Mouse (Mus musculus) left cerebral cortex, postnatal 14 days (tissue): ENCODE measurements around the gene Cldn9. TPM values are rescaled to one million over a fixed set of nuclear protein-coding genes. Genes with fewer than 3 reads are reported as not detected.

ENCODE experiments used
- DNase-seq, 2 experiments: peaks; one replicate each; pipeline ENCODE4 v3.0.0; 2021 to 2022; ENCODE audit warnings: low spot score in 2 of 2, mixed read lengths in 1 of 2
- intact Hi-C: fragments of 180-260 bp; cut with DNase I; formaldehyde crosslinking; loops from one replicate; pipeline ENCODE4 v1.15.1; 2025
- total RNA-seq, 2 experiments: library from RNA; stranded (reverse); gene quantifications; 2 replicates each; pipeline ENCODE4 v1.2.3; 2021

Gene Cldn9
- total RNA-seq, 2 experiments from 2014 or later = 0.23 TPM; not detected in 1

DNA sequence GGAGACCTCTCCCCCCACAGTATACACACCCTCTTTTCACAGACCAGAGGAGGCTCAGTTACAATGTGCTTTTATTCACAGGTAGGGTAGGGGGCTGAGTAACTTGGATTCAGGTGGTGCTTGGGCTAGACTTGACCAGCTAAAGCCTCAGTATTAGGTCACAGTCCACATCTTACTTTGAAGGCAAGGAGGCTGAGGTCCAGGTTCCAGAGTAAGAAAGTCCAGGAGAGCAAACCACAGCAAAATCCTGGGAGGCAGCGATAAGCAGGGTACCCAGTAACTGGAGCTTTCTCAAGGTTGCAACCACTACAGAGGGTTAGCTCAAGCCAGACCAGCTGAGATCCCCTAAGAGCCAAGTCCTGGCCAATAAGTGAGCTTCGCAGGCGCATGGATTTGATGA lies 1.3 kb downstream of the Cldn9 start:
- intact Hi-C loops = no loop called here
- DNase-seq = no peak

DNA sequence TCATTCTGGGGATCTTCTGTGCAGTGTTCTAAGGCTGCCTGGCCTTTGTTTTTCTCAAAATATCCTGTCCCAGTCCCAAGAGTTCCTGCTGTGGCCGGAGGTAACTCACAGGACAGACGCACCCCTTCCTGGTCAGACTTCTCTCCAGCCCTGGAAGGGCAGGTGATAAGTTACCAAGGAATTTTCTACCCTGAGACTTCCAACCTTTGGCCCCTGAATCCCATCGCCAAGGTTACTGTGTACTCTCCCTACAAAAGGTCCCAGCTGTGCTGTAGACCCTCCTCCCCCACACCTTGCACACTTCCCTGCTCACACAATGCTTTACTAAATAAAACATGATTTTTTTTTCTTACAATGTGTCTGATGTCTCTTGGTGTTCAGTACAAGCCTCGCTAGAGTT lies 1.7 kb downstream of the Cldn9 start:
- intact Hi-C loops = no loop called here
- DNase-seq = no peak

DNA sequence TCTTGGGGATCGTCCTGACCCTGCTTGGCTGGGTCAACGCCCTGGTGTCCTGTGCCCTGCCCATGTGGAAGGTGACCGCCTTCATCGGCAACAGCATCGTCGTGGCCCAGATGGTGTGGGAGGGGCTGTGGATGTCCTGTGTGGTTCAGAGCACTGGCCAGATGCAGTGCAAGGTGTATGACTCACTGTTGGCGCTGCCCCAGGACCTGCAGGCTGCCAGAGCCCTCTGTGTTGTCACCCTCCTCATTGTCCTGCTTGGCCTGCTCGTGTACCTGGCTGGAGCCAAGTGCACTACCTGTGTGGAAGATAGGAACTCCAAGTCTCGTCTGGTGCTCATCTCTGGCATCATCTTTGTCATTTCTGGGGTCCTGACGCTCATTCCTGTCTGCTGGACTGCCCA lies 2.7 kb downstream of the Cldn9 start:
- no peak for DNase-seq
- intact Hi-C loops = no loop called here

DNA sequence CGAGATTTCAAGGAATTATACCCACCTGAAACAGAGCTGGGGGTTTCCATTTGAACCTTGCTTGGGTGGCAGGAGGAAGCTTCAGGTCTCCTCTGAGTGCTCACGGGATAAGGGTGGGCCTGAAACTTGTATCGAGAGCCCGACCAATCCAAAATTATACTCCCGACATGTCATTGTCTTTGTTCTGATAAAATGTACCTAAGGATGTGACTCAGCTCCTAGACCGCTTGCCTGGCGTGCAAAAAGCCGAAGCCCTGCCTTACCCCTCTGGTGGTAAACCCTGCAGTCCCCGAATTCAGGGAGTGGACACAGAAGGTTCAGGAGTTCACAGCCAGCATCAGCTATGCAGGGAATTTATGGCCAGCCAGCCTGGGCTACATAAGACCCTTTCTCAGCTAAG lies 3.5 kb downstream of the Cldn9 start:
- no peak for DNase-seq
- intact Hi-C loops = no loop called here

DNA sequence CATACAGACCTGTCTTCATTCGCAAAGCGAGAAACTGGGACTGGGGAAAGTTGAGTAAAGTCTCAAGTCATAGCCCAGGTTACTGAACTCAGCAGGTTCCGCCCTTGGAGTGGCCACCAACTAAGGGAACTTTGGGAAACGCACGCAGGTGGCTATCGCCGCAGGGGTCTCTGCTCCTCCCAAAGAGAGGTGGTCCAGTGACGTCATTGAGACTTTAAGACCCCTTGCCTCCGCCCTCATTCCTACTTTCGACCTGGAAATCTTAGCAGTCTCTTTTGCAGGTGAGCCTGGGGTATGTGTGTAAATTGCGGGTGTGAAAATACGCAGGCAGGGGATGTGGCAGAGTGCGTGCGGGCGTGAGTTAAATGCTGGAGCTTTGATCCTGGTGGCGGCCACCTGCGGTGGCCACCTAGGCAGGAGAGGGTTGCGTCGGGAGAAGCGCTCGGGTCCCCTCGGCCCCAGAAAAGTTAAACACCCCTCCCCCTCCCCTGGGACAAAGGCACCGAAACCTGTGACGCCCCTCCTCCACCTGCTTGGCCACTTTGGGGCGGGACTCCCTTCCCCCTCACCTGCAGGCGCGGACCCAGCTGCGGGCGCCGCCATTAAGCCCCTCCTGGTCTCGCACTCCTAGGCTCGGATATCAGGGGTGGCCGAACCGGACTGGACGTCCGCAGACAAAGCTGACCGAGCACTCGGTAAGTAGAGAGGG lies 4.5 kb downstream of the Cldn9 start, which contains the start of gene Cldn6:
Gene Cldn6 (plus strand): TSS at position 123 of the 709 bp plus-strand sequence.
- intact Hi-C loops = no loop called here
- no peak for DNase-seq

DNA sequence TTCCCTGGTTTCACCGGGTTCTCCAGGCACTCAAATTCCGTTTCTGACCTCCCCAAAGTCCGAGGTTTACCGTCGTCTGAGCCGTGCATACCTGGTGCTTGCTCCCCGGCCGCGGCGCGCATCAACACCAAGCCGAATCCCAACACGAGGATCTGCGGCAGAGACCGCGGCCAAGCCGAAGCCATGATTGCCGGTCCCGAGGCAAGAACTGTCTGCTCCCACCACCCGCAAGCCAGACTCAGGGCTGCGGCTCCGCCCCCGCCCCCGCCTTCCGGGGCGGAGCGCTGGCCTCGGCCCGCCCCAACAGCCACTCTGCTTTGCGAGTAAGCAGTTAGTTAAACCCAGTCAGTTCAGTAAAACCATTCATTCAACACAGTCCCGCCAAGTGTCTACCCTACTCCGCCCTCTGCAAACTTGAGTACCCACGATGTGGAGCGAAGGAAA lies 6.6 kb downstream of the Cldn9 start, which contains the start of gene Tnfrsf12a:
Gene Tnfrsf12a (minus strand): TSS at position 233 of the 444 bp plus-strand sequence.
- intact Hi-C loops = no loop called here
- peak; percentile 66 to 77 for DNase-seq

DNA sequence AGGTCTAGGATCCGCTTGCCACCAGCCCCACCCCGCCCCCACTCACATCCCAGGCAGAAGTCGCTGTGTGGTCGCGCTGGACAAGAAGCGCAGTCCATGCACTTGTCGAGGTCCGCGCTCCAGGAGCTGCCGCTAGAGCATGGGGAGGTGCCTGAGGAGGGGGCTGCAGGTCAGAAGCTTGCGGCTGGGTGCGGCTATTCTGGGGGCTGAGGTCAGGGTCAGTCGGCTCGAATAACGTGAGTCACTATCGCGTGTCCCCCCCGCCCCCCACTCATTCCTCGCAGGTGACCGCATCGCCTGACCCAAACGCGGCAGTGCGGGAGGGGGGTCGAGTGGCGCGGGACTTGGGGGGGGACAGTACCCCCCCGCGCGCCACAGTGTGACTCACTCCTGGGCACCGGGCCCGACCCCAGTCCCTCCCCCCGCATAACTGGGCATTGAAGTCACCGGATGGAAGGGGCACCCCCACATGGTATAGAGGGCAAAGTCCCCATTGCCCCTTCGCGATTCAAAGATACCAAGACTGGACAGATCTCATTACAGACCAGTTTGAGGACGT lies 7.3 kb downstream of the Cldn9 start:
- intact Hi-C loops = no loop called here

DNA sequence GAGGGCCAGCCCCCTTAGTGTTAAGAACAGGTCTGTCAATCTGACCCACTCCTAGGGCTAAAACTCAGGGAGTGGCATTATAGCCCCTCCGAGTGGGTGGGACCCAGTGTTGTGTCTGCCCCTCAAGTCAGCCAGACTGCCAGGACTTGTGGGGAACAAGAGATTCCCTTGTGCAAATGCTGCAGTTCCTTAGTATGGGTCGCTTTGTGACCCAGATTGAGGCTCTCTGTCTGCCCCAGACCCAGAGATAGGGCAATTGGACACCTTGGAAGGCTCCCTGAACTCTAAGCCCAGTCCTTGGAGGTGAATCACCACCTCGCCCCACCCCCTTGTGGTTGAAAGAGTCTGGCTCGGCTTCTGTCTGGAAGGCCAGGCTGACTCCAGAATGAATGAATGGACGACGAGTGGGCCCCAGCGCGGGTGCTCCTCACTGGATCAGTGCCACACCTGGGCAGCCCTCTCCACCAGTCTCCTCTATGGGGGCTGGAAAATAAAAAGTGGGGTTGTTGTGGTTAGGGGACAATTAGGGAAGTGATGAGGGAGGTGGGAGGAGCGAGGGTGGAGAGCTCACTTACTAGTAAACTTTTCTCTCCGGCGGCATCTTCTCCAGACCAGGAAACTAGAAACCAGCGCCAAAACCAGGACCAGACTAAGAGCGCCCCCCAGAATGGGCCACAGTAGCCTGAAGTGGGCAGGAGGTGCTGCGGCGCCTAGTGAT lies 8.1 kb downstream of the Cldn9 start:
- DNase-seq = no peak
- intact Hi-C loops = no loop called here

More for the DNA sequence above, 7.3 kb downstream of the Cldn9 start:
- DNase-seq = no peak

DNA sequence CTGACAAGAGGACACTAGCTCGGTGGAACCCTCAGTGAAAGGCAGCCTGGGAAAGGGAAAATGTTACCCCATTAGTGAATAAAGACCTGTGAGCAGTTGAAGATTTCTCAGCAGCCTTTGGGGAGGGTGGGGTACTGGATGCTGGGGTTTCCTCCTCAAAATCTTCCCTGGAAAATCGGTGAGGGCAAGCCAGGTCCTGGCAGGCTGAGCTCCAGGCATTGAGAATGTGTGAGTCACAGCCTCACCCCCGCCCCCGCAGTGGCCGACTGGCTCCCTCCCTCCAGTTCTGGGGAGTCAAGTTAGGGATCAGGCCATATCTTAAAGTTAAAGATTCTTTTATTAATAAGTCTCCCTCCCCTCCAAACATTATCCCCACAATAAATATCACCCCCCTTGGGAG lies 8.7 kb downstream of the Cldn9 start:
- intact Hi-C loops = no loop called here
- no peak for DNase-seq

DNA sequence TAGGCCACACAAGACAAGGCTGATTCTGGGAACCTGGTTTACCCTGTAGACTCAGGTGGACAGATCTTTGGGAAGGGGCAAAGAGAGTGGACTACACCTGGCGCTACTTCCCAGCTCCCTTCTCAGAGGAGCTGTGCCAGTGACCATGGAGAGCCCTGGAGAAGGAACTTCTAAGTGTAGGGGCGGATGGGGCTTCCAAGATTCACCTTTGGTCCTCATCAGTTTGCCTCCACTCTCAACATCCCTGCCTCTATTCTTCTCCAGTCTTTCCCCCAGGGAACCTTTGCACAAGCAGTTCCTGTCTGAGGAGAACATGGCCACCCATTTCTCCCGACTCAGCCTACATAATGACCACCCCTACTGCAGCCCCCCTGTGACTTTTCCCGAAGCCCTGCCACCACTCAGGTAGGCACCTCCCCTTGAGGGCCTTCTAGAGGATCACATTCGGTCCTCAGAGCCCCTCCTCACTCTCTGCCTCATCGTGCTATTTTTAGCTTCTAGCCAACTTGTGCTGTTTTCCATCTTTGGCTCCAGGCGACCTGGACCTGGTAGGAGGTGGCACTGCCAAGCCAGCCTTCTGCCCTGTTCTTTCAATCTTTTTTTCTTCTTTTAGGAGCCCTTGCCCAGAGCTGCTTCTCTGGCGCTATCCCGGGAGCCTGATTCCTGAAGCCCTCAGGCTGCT lies 9.4 kb downstream of the Cldn9 start:
- intact Hi-C loops = no loop called here
- DNase-seq = no peak

DNA sequence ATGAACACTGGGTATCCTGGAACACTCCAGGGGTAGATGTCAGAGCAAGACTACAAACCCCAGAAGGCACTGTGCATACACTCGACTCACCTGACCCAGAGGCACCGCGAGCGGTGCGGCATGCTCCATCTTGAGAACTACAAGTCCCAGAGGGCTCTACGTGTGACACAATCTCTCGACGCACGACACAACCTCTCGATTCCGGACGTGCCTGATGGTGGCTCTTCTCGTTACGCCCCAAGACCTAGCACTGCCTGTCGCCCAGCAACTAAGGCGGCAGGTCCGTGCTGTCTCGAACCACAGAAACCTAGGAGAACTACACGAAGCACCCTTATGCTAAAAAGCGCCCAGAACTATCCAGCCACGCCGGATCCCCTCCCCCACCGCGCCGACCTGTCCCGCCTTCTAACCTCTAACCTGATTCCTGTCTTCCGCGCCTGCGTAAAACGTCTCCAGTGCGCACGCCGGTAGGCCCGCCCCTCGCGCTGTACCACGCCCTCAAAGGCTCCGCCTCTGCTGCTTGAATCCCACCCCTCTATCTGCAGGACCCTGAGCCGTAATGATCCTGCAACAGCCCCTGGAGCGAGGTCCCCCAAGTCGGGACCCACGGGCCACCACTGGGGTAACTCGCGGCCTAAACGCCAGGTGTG lies 10.3 kb downstream of the Cldn9 start, which contains the start of the genes Hcfc1r1 and Thoc6:
Gene Hcfc1r1 (plus strand): TSS at position 173 of the 650 bp plus-strand sequence.
Gene Thoc6 (minus strand): TSS at position 459 of the 650 bp plus-strand sequence.
- peak; percentile 93 to 98 for DNase-seq
- intact Hi-C loops = loop anchor here (1.0 kb wide), 1 partner anchor 12 kb away; no protein-coding TSS in a partner anchor

DNA sequence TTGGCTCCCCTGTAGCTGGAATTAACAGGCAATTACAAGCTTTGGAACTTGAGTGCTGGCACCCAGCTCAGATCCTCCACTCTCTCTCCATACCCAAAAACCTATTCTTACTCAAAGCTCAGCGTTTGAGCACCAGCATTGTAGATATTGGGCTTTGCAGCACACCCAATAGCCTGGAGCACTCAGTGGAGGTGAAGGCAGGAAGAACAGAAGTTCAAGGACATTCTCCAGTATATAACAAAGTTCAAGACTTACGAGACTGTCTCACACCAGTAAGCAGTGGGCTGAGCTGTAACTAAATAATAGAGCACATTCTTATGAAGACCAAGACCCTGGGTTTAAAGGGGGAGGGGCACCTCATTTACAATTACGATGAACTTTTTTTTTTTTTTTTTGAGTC lies 11.1 kb downstream of the Cldn9 start:
- intact Hi-C loops = loop anchor here (1.0 kb wide), 1 partner anchor 11 kb away; no protein-coding TSS in a partner anchor
- DNase-seq = no peak

DNA sequence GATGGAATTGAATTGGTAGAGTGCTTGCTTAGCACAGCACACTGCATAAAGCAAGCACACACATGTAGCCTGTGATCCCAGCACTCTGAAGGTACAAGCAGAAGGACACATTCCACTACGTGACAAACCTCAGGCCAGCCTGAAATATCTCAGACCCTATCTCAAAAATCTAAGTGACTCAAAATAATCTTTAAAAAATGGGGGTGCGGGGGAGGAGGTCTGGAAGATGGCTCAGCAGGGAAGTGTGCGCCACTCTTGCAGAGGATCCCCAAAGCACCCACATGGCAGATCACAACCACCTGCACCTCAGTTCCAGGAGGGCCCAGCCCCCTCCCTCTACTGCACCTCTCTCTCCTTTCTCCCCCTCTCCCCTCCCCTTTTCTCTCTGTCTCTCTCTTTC lies 12.3 kb downstream of the Cldn9 start:
- DNase-seq = no peak
- intact Hi-C loops = no loop called here

DNA sequence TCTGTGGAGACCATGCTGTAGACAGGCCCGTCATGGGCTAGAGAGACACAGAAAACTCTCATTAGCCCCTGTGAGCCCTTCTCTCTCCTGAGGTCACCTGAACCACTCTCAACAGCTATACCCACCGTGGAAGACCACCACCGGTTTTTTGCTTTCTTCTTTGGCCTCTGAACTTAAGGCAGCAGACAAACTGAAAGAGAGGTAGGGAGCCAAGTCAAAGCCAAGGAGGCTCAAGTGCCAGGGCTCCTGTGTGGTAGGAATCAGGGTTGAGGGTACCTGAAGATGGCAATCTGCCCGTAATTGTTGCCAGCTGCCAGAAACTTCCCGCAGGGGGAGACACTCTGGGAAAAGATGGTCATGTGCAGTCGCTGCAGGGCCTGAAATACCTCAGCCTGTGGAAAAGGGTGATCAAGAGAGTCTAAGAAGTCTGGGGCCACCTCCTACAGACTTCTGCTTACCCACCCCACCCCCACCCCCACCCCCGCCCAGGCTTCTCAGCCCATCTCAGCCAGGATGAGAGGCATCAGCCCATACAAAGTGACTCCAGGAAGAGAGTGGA lies 13.2 kb downstream of the Cldn9 start:
- DNase-seq = no peak
- intact Hi-C loops = no loop called here

DNA sequence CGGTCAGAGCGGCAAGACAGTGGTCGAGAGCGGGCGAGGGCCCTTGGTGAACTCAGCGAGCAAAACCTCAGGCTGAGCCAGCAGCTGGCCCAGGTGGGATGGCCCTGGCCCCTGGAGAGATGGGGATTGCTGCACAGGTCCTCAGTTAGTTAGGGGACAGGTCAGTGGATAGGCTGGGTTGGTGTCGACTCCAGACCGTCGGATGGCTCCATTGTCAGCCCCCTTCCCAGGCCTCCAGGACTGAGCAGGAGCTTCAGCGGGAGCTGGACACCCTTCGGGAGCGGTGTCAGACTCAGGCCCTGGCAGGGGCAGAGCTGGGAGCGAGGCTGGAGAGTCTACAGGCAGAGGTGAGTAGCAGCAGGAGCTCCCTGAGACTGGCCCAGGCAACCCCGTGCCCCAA lies 18.3 kb downstream of the Cldn9 start:
- no peak for DNase-seq
- intact Hi-C loops = no loop called here

DNA sequence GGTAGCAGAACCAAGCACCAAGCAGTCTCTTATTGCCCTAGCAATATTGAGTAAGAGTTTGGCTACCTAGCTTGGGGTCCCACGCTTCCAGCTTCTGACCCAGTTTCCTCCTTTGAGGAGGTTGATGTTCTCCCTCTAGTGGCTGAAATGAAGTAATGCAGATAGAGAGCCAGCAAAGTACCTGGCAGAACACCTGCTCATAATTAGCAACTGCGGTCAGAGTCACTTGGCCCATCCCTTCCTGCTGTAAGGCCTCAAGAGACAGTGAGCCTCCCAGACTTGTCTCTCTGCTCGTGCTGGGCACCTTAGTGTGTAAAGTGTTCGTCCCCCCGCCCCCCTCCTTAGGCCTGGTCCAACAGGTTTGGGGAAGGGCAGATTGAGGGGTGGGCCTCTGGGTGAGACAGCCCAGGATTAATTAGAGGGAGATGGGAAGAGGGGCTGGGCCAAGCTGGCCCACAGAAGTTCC lies 19.2 kb downstream of the Cldn9 start:
- peak in 1 of 2 experiments; percentile 26 for DNase-seq
- intact Hi-C loops = loop anchor here (5.0 kb wide), 1 partner anchor 38 kb away; no protein-coding TSS in a partner anchor

DNA sequence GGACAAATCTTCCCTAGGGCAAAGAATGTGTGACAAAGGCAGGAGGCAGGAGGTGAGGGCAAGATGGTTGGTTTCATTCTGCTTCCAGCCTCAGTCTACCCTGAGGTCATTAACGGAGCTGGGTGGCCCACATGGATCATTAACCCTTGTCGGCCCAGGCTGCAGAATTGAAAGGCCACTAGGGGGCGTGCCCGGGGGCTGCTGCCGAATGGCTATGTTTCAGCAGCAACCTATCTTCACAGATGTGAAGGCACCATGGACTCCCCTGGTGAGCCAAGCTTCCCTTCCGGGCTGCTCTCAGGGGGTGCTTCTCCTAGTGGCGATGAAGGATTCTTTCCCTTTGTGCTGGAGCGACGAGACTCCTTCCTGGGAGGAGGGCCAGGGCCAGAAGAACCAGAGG lies 22.3 kb downstream of the Cldn9 start:
- DNase-seq = no peak
- intact Hi-C loops = loop anchor here (1.0 to 5.0 kb wide), 2 partner anchors 12 to 41 kb away; partner anchors contain the start of genes Hcfc1r1 and Thoc6

DNA sequence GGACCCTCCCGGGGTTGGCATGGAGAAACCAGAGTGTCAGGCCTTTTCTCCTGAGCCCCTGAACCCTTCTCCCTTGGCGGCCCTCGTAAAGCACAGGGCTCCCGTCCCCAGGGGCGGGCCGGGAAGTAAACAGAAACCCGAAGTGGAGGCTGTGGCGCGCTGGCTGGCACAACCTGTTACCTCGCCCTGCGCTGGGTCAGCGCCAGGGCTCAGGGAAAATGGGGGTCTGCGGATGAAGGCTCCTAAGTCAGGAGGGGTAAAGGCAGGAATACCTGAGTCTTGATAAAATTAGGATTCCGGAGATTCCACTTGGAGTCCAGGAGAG lies 23.0 kb downstream of the Cldn9 start:
- intact Hi-C loops = loop anchor here (1.0 to 5.0 kb wide), 2 partner anchors 12 to 41 kb away; partner anchors contain the start of genes Hcfc1r1 and Thoc6
- no peak for DNase-seq
